Mouse (Mus musculus): Measurements from ENCODE around the gene Fto. TPM values are rescaled to one million over a fixed set of nuclear protein-coding genes. Genes with fewer than 3 reads are reported as not detected.

The Fto gene
- polyA plus RNA-seq, 1 experiment from 2014 or later = 81.7 TPM

DNA sequence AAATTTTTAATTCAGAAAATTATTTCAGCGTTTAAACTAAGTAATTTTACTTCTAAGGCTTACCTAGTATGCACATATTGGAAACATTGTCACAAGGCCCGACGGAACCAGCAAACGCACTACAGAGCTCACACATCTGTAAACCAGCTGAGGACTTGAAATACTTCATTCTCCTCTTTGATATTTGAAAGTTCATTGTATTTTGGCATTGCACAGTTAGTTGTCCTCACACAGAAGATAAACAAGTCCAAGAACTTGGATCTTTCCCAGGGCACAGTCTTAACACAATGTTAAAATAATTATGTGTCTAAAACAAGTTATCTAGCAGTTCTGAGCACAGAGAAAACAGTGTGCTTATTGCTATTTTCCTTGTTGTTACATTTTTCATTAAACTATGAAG is 22.7 kb upstream of the Fto start:
- no peaks in the 10 kb centered on the region for H3K36me3 ChIP-seq
- DNase-seq (ENCODE audit: low spot score) = no peak
- H3K27ac ChIP-seq = no peak overlapping the region
- no peaks in the 10 kb centered on the region for H3K27me3 ChIP-seq (ENCODE audit: insufficient read depth, poor library complexity, severe bottlenecking)
- H3K4me1 ChIP-seq = peaks cover 16% of the 10 kb centered on the region; the same call in 1 of the 2 replicates
- H3K4me3 ChIP-seq = no peak overlapping the region
- H3K9me3 ChIP-seq = no peaks in the 10 kb centered on the region
- 76% methylated on average over 4 of the region's 4 CpGs for WGBS

DNA sequence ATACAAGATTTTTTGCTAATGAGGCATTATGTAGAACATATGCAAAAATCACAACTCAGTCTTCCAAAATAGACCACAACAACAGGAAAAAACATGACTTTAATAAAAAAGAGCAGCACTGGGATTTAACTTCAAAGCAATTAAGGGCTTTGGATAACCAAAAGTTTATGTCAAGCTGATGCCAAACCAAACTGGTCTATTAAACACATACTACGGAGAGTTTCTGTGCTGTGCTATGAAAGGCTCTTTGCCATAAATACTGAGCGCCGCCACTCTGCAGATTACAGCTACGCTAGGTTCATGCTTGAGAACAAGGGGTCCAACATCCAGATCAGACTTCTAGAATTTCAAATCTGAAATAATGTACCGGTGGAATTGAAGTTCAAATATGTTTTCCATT is 17.5 kb upstream of the Fto start:
- 91% methylated on average over 5 of the region's 5 CpGs for WGBS
- H3K4me3 ChIP-seq = no peak overlapping the region
- no peaks in the 10 kb centered on the region for H3K9me3 ChIP-seq
- 0 out of 2 replicates have a peak, but pooled peaks cover 4% of the 10 kb centered on the region for H3K36me3 ChIP-seq
- H3K27me3 ChIP-seq (ENCODE audit: insufficient read depth, poor library complexity, severe bottlenecking) = no peaks in the 10 kb centered on the region
- H3K27ac ChIP-seq = no peak overlapping the region
- H3K4me1 ChIP-seq = no peaks in the 10 kb centered on the region
- no peak for DNase-seq (ENCODE audit: low spot score)

DNA sequence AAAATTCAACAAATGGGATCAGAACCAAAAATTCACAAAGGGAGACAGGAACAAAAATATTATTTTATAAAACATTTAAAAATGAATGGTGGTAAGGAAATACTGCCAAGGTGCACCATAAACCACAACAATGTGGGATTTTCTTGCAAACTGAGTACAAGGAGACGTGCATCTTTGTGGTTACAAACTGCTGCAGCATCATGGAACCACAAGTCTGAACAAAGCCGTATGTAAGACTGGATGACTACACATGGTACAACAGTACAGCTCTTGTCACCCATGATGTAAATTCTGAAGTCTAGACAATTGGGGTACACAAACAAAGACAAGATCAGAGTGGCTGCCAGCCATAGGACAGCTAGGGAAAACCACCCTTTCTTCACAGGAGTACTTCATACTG is 14.7 kb upstream of the Fto start:
- Histone ChIP-seq H3K9me3 (no peaks in the 10 kb centered on the region), H3K4me3 (no peak overlapping the region), H3K36me3 (0 out of 2 replicates have a peak, but pooled peaks cover 4% of the 10 kb centered on the region), H3K27ac (no peak overlapping the region), H3K4me1 (peaks cover 2% of the 10 kb centered on the region; the same call in 1 of the 2 replicates), H3K27me3 (ENCODE audit: insufficient read depth, poor library complexity, severe bottlenecking) (no peaks in the 10 kb centered on the region)
- DNase-seq (ENCODE audit: low spot score) = no peak
- 85% methylated on average over 2 of the region's 2 CpGs for WGBS

DNA sequence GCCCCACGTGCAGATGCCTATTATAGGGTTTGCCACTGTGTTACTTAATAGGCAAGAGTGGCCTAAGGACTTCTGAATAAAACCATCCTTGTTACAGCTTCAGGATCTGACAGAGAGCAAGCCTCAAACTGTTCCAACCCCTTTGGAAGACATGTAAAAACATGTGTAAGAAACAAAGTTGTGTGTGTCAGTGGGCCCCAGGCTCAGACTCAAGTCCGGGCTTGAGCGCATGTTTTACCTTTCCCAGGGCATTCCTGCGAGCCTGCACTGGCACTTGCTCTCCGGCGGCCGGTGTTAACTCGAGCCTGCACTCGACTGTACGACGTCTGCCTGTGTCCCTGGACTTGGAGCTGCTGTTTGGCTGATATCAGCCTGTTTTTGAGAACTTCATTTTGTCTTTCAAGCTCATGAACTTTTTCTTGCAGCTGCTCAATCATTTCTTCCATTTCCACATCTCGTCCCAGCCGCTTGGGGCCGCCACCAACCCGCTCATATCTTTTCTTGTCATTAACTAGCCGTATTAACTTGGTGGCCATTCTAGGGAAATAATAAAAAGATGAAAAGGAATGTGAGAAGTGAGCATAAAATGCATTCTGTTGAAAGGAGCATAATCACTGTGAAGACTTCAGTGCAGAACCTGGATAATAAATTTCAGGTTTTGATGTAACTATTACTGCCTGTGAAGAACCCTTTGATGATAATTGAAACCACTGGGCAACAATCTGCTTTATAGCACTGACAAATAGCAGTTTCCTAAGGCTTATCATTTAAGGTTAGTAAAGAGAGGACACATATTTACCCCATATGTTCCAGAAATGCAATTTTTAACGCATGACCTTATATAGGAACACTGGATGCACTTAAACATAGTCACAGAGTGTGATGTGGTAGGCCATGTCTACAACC is 8.6 kb upstream of the Fto start:
- no peak overlapping the region for H3K27ac ChIP-seq
- H3K4me1 ChIP-seq = peaks cover 3% of the 10 kb centered on the region; the same call in 1 of the 2 replicates
- no peak overlapping the region for H3K4me3 ChIP-seq
- H3K27me3 ChIP-seq (ENCODE audit: insufficient read depth, poor library complexity, severe bottlenecking) = no peaks in the 10 kb centered on the region
- no peak for DNase-seq (ENCODE audit: low spot score)
- no peaks in the 10 kb centered on the region for H3K9me3 ChIP-seq
- H3K36me3 ChIP-seq = 0 out of 2 replicates have a peak, but pooled peaks cover 4% of the 10 kb centered on the region
- 71% methylated on average over 17 of the region's 17 CpGs for WGBS

DNA sequence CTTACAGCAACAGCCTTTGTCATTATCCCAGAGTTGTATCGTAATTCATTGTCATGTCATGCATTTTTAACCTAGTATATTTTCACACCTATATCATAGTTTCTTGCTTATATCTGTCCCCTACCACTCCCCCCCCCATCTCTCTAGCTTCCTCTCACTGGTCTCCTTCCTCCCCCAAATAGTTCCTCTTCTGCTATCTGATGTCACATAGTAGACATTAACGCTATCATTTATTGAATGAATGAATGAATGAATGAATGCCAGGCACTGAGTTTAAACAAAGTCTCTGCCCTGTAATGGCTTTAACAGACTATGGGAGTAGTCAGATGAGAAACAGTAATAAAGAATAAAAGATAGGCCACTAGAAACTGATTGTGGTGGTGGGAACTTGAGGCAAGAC is 983 bp upstream of the Fto start:
- peak overlapping the region; percentile 72 for H3K4me3 ChIP-seq
- peaks cover 17% of the 10 kb centered on the region for H3K4me1 ChIP-seq
- H3K9me3 ChIP-seq = no peaks in the 10 kb centered on the region
- no peak for DNase-seq (ENCODE audit: low spot score)
- H3K27ac ChIP-seq = no peak overlapping the region; the same call in 1 of the 2 replicates
- 0 out of 2 replicates have a peak, but pooled peaks cover 3% of the 10 kb centered on the region for H3K36me3 ChIP-seq
- no peaks in the 10 kb centered on the region for H3K27me3 ChIP-seq (ENCODE audit: insufficient read depth, poor library complexity, severe bottlenecking)
- 69% methylated on average over 2 of the region's 2 CpGs for WGBS

DNA sequence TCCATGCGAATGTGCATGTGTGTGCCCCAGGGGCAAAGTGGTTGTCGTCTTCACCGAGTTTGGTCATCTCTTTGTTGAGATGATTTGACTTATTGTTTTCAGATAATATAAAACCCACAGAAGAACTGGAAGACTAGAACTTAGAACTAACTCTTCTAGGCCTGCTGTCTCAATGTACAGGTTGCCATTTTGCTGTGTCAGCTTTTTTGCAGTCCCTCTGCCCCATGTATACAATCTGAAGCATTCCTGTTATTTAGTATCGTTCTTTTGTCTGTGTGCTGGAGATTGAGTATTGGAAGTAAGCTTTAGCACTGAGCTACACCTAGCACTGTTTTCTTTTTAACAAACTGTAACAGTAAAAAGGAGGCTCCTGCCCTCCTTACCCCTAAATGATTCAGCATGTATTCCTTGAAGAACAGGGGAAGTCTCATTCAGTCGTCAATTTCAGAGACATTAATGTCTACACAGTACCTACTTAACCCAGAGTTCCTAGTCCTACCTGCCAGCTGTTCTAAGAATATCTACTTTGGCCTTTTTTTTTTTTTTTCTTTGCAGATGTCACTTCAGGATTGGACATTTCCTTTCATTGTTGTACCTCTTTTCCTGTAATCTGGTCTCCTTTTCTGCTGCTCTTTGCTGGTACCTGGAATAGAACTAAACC is 4.4 kb downstream of the Fto start:
- peaks cover 13% of the 10 kb centered on the region for H3K4me1 ChIP-seq
- DNase-seq (ENCODE audit: low spot score) = no peak
- no peak overlapping the region for H3K4me3 ChIP-seq
- H3K27ac ChIP-seq = no peak overlapping the region
- H3K9me3 ChIP-seq = no peaks in the 10 kb centered on the region
- H3K36me3 ChIP-seq = 0 out of 2 replicates have a peak, but pooled peaks cover 3% of the 10 kb centered on the region
- H3K27me3 ChIP-seq (ENCODE audit: insufficient read depth, poor library complexity, severe bottlenecking) = no peaks in the 10 kb centered on the region
- WGBS = 91% methylated on average over 5 of the region's 5 CpGs

DNA sequence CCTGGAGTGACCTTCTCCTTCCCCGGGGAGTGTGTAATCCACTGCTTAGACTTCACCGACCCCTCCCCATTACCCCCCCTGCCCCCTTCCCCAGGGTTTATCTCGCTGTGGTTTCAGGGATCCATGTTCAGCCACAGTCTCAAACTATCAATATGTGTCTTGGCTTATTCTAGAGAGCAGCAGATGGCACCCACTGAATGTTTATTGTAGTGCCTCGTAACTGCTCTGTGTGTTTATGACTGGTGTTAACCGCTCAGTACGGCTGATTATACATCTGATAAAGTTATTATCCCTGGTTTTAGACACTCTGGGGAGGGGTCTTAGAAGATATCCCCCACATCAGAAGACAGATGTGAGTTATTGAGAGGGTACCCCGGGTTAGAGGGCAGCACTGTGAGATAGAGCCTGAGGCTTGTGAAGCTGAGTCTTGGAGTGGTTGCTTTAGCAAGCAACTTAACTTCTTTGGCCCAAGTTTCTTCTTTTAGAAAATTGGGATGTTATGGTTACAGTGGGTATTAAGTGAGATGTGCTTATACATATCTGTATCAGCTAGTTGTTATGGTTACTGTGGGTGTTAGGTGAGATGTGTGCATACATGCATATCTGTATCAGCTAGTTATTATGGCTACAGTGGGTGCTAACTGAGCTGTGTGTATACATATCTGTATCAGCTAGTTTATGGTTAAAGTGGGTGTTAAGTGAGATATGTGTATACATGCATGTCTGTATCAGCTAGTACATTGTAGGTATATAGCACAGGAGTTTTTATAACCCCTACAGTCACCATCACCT is 5.8 kb downstream of the Fto start:
- H3K4me1 ChIP-seq = peaks cover 26% of the 10 kb centered on the region
- H3K27ac ChIP-seq = no peak overlapping the region
- no peak for DNase-seq (ENCODE audit: low spot score)
- H3K27me3 ChIP-seq (ENCODE audit: insufficient read depth, poor library complexity, severe bottlenecking) = no peaks in the 10 kb centered on the region
- H3K9me3 ChIP-seq = no peaks in the 10 kb centered on the region
- 0 out of 2 replicates have a peak, but pooled peaks cover 3% of the 10 kb centered on the region for H3K36me3 ChIP-seq
- no peak overlapping the region for H3K4me3 ChIP-seq
- WGBS = 88% methylated on average over 7 of the region's 7 CpGs

DNA sequence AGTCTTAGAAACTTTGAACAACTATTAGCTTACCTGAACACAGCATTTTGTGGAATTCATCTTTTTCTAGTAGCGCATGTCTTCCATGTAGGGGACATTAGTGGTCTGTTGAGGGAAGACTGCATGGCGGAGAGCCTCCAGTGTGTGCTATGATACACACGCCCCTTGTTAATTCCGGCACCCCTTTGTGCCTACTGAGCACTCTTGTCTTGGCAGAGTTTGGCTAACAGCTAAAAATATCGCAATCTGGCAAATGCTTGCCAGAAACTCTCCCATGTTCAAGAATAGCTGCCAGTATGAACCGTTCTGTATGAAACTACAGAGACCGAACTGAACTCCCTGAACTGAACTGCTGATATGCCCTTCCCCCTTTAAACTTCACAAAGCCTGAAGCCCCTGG is 10.2 kb downstream of the Fto start:
- Histone ChIP-seq H3K4me1 (peaks cover 33% of the 10 kb centered on the region), H3K36me3 (peaks cover 12% of the 10 kb centered on the region), H3K27me3 (ENCODE audit: insufficient read depth, poor library complexity, severe bottlenecking) (no peaks in the 10 kb centered on the region), H3K27ac (0 out of 2 replicates have a peak overlapping the region, but pooled peaks have one; percentile 36), H3K9me3 (no peaks in the 10 kb centered on the region), H3K4me3 (no peak overlapping the region)
- peak; percentile 45 for DNase-seq (ENCODE audit: low spot score)
- WGBS = 77% methylated on average over 7 of the region's 7 CpGs

DNA sequence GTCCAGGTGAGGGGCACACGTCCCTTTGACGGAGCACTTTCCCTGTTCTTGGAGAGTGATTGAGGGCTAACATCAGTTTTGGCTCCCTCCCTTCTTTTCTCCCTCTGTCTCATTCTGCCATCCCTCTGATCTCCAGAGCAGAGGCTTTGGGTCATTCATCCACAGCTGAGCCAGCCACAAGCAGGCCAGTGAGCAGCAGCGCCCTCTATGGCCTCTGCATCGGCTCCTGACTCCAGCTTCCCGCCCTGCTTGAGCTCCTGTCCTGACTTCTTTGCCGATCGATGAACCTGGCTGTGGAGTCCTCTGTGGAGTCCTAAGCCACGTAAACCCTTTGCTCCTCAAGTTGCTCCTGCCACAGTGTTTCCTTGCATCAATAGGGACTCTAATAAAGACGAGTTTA is 10.9 kb downstream of the Fto start:
- Histone ChIP-seq H3K36me3 (peaks cover 12% of the 10 kb centered on the region), H3K27ac (0 out of 2 replicates have a peak overlapping the region, but pooled peaks have one; percentile 36), H3K9me3 (no peaks in the 10 kb centered on the region), H3K4me3 (no peak overlapping the region), H3K4me1 (peaks cover 40% of the 10 kb centered on the region), H3K27me3 (ENCODE audit: insufficient read depth, poor library complexity, severe bottlenecking) (no peaks in the 10 kb centered on the region)
- DNase-seq (ENCODE audit: low spot score) = peak; percentile 69
- WGBS = 57% methylated on average over 9 of the region's 9 CpGs

DNA sequence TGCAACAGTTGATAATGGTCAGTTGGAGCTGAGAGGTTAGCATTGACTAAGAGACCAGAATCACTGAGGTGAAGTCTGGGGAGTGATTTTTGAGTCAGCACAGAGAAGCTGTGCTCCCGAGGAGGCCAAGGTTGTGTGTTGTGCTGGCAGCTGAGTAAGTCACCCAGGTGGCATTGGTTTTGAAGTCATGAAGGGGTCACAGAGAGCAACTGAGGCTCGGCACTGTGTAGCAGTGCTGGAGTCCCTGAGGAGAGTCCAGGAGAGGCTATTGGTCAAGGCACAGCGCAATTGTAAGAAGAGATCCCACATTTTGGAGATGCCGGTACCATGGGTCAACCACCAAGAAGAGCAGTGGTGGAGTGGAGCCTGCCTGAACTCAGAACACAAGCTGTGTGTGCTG is 11.6 kb downstream of the Fto start:
- 89% methylated on average over 4 of the region's 4 CpGs for WGBS

DNA sequence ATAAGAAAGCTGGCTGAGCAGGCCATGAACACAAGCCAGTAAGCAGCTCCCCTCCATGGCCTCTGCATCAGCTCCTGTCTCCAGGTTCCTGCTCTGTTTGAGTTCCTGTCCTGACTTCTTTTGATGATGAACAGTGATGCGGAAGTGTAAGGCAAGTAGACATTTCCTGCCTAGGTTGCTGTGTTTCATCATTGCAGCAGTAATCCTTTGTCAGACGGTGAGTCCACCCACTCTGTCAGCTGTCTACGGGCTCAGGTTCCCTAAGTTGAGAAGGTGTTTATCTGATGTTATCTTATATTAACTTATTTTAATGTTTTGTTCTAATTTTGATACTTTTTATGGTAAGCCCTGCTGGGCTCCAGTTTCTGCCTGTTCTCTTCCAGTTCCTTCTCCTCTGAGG is 12.7 kb downstream of the Fto start:
- no peak for DNase-seq (ENCODE audit: low spot score)
- WGBS = 51% methylated on average over 3 of the region's 3 CpGs

More for the DNA sequence above, 11.6 kb downstream of the Fto start:
- Histone ChIP-seq H3K9me3 (no peaks in the 10 kb centered on the region), H3K4me1 (peaks cover 46% of the 10 kb centered on the region), H3K27ac (no peak overlapping the region), H3K4me3 (no peak overlapping the region), H3K36me3 (peaks cover 12% of the 10 kb centered on the region), H3K27me3 (ENCODE audit: insufficient read depth, poor library complexity, severe bottlenecking) (no peaks in the 10 kb centered on the region)
- peak; percentile 66 for DNase-seq (ENCODE audit: low spot score)

DNA sequence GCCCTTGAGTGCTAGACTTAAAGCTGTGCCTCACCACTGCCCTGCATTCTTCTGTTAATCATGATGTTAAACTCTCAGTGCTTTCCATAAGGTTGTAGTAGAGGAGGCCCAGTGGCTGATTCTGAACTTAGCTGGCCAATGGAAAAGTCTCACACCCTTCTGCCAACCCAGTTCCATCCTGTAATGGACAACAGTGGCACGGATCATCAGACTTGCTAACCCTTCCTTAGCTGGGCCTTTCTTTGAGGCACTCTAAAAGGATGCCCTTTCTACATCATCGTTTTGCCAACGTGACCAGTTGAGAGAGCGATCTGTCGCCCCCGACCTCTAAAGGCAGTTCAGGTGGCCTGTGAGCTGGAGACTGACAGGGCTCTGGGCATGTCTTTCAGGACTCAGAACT is 13.6 kb downstream of the Fto start:
- WGBS = 83% methylated on average over 6 of the region's 6 CpGs
- H3K36me3 ChIP-seq = peaks cover 12% of the 10 kb centered on the region
- no peak overlapping the region for H3K4me3 ChIP-seq
- H3K4me1 ChIP-seq = peaks cover 67% of the 10 kb centered on the region
- no peaks in the 10 kb centered on the region for H3K27me3 ChIP-seq (ENCODE audit: insufficient read depth, poor library complexity, severe bottlenecking)
- no peak overlapping the region for H3K27ac ChIP-seq
- H3K9me3 ChIP-seq = no peaks in the 10 kb centered on the region
- DNase-seq (ENCODE audit: low spot score) = peak; percentile 66

More for the DNA sequence above, 12.7 kb downstream of the Fto start:
- Histone ChIP-seq H3K27me3 (ENCODE audit: insufficient read depth, poor library complexity, severe bottlenecking) (no peaks in the 10 kb centered on the region), H3K27ac (no peak overlapping the region), H3K4me3 (no peak overlapping the region), H3K4me1 (peaks cover 57% of the 10 kb centered on the region), H3K36me3 (peaks cover 12% of the 10 kb centered on the region), H3K9me3 (no peaks in the 10 kb centered on the region)

Measured in heart, embryonic 10.5 days (tissue).